9 mouse cellular contexts compared by ENCODE assay signal in genomic region chr2:112449597-112450296, GRCm38 (mm10). TPM values are rescaled to one million over a fixed set of nuclear protein-coding genes. Genes with fewer than 3 reads are reported as not detected.
DNase-seq lines count a peak whose midpoint lies in the region; ATAC-seq and TF ChIP-seq lines count a peak whose summit lies in the region.
"Had no signal": no experiment of that assay in that cellular context is flagged by ENCODE, and none has a peak within 500 bp of the region (broad histone marks: within the 10 kb centered on the region; RNA-seq: fewer than 3 reads in every experiment).

No protein-coding gene starts in this region.

- 30% methylated on average over 4 of the region's 4 CpGs for WGBS in heart, adult 2 months
- WGBS in heart, embryonic 10.5 days, result 30% methylated on average over 4 of the region's 4 CpGs
- 36% methylated on average over 4 of the region's 4 CpGs for WGBS in thymus, adult 2 months
- WGBS in hindbrain, embryonic 13.5 days, result 36% methylated on average over 4 of the region's 4 CpGs

- intact Hi-C loops in heart, adult 2 months (cut with DNase I), result loop anchor here (5.0 kb wide), 1 partner anchor 182 kb away; the partner anchor contains the start of genes Gm21985 and Slc12a6

- H3K79me2 ChIP-seq in heart, adult 2 months (replicated peaks; ENCODE audit: control insufficient read depth, insufficient read depth, low read length), result no peaks in the 10 kb centered on the region

- DNase-seq in heart, adult 2 months, result no peak
- DNase-seq in heart, embryonic 10.5 days (ENCODE audit: low spot score), result no peak
- DNase-seq in thymus, adult 2 months, result peak; percentile 31
- no peak for DNase-seq in thymus, adult 18-20 months
- peak; percentile 20 to 24 for DNase-seq in cerebellum, postnatal 36 days
- DNase-seq in naive thymus-derived CD4-positive, alpha-beta T cell, adult 2 months (ENCODE audit: low read depth), result peak; percentile 54
- no peak for DNase-seq in layer of hippocampus, adult 8-10 months (ENCODE audit: low spot score in 2 of 2)

- no peaks in the 10 kb centered on the region for H3K27me3 ChIP-seq in heart, adult 2 months (ENCODE audit: control insufficient read depth, insufficient read depth, low read length)
- no peaks in the 10 kb centered on the region for H3K27me3 ChIP-seq in heart, embryonic 10.5 days (ENCODE audit: insufficient read depth, poor library complexity, severe bottlenecking)
- no peaks in the 10 kb centered on the region for H3K27me3 ChIP-seq in thymus, adult 2 months (ENCODE audit: control insufficient read depth, insufficient read depth, low read length)
- 0 out of 2 replicates have a peak, but pooled peaks cover 3% of the 10 kb centered on the region for H3K27me3 ChIP-seq in hindbrain, embryonic 13.5 days

- no peaks in the 10 kb centered on the region for H3K36me3 ChIP-seq in heart, adult 2 months (ENCODE audit: control insufficient read depth, insufficient read depth, low read length)
- H3K36me3 ChIP-seq in heart, embryonic 10.5 days, result no peaks in the 10 kb centered on the region
- H3K36me3 ChIP-seq in thymus, adult 2 months (ENCODE audit: control insufficient read depth, insufficient read depth, low read length), result no peaks in the 10 kb centered on the region
- H3K36me3 ChIP-seq in hindbrain, embryonic 13.5 days, result no peaks in the 10 kb centered on the region

- no peaks in the 10 kb centered on the region for H3K9me3 ChIP-seq in heart, embryonic 10.5 days
- H3K9me3 ChIP-seq in hindbrain, embryonic 13.5 days, result no peaks in the 10 kb centered on the region

- ATAC-seq in hindbrain, embryonic 13.5 days (ENCODE audit: low FRiP score), result no peak

- no peak overlapping the region for H3K4me2 ChIP-seq in hindbrain, embryonic 13.5 days

- no peak for TF ChIP-seq POLR2A in heart, adult 2 months (IDR thresholded peaks at IDR 0.05; ENCODE audit: insufficient read depth, low read depth, low read length)
- no peak for TF ChIP-seq POLR2A in thymus, adult 2 months (IDR thresholded peaks at IDR 0.05; ENCODE audit: control insufficient read depth, extremely low read depth, insufficient read depth, low read length, poor library complexity)

- H3K27ac ChIP-seq in heart, adult 2 months, result no peak overlapping the region
- no peak overlapping the region for H3K27ac ChIP-seq in heart, embryonic 10.5 days
- H3K27ac ChIP-seq in thymus, adult 2 months (ENCODE audit: control insufficient read depth, insufficient read depth, low read length), result no peak overlapping the region
- H3K27ac ChIP-seq in hindbrain, embryonic 13.5 days, result no peak overlapping the region

- TF ChIP-seq CTCF in heart, adult 2 months (IDR thresholded peaks at IDR 0.05), result peak; percentile 66
- no peak for TF ChIP-seq CTCF in thymus, adult 2 months (IDR thresholded peaks at IDR 0.05; ENCODE audit: borderline replicate concordance, control insufficient read depth, extremely low read depth, insufficient read depth, low read length, poor library complexity)

- no peak overlapping the region for H3K4me3 ChIP-seq in heart, adult 2 months
- no peak overlapping the region for H3K4me3 ChIP-seq in heart, embryonic 10.5 days
- no peak overlapping the region for H3K4me3 ChIP-seq in thymus, adult 2 months (ENCODE audit: control insufficient read depth, insufficient read depth, low read length)
- H3K4me3 ChIP-seq in hindbrain, embryonic 13.5 days, result no peak overlapping the region
- H3K4me3 ChIP-seq: myocyte had no signal

- no peak for TF ChIP-seq EP300 in heart, adult 2 months (IDR thresholded peaks at IDR 0.05; ENCODE audit: insufficient read depth, low read depth, low read length)

- H3K9ac ChIP-seq in heart, adult 2 months (ENCODE audit: low read depth, low read length), result no peak overlapping the region
- H3K9ac ChIP-seq in hindbrain, embryonic 13.5 days, result no peak overlapping the region

- no peaks in the 10 kb centered on the region; the same call in 1 of the 2 replicates for H3K4me1 ChIP-seq in heart, adult 2 months (ENCODE audit: control insufficient read depth, insufficient read depth, low read length)
- no peaks in the 10 kb centered on the region for H3K4me1 ChIP-seq in heart, embryonic 10.5 days
- H3K4me1 ChIP-seq in thymus, adult 2 months (replicated peaks; ENCODE audit: control insufficient read depth, insufficient read depth, low read length), result no peaks in the 10 kb centered on the region
- peaks cover 2% of the 10 kb centered on the region; the same call in 1 of the 2 replicates for H3K4me1 ChIP-seq in hindbrain, embryonic 13.5 days (replicated peaks)

RNA-seq across cellular contexts. Expression of gene Emc7, which starts 5.0 kb away (rescaled TPM):
- 10 to 100 TPM; 14.3 to 17.7 TPM for total RNA-seq in heart, adult 2 months (2021)
- 6.6 and 11.7 TPM in 2 replicates for polyA plus RNA-seq in heart, adult 2 months (2012; rRNA removed)
- polyA plus RNA-seq in heart, embryonic 10.5 days (2016; fragmentation: Nextera tagmentation; extraction: Ambion mirVana), result 16.1 and 18.5 TPM in 2 replicates
- 4.9 and 6.3 TPM in 2 replicates for polyA plus RNA-seq in thymus, adult 2 months (2012; rRNA removed)
- total RNA-seq in layer of hippocampus, adult 8-10 months (2022), result 10 to 100 TPM; 42.8 to 48.1 (median 46.4) TPM
- 18.4 and 19.2 TPM in 2 replicates for polyA plus RNA-seq in hindbrain, embryonic 13.5 days (2015; fragmentation: Nextera tagmentation; extraction: Ambion mirVana)

RNA-seq across cellular contexts. Expression of gene Chrm5, which starts 30.8 kb away (rescaled TPM):
- total RNA-seq in heart, adult 2 months (2021), result not detected
- not detected in 2 replicates for polyA plus RNA-seq in heart, adult 2 months (2012; rRNA removed)
- not detected in 2 replicates for polyA plus RNA-seq in heart, embryonic 10.5 days (2016; fragmentation: Nextera tagmentation; extraction: Ambion mirVana)
- not detected in 2 replicates for polyA plus RNA-seq in thymus, adult 2 months (2012; rRNA removed)
- total RNA-seq in layer of hippocampus, adult 8-10 months (2022), result 1 to 10 TPM; 5.4 to 9.7 (median 7.4) TPM
- polyA plus RNA-seq in hindbrain, embryonic 13.5 days (2015; fragmentation: Nextera tagmentation; extraction: Ambion mirVana), result 0.48 and 0.68 TPM in 2 replicates
- polyA plus RNA-seq: myocyte had no signal

RNA-seq across cellular contexts. Expression of gene Aven, which starts 43.0 kb away (rescaled TPM):
- total RNA-seq in heart, adult 2 months (2021), result 10 to 100 TPM; 16.9 to 18.4 TPM
- 5.8 and 10.5 TPM in 2 replicates for polyA plus RNA-seq in heart, adult 2 months (2012; rRNA removed)
- 6.5 and 12.5 TPM in 2 replicates for polyA plus RNA-seq in heart, embryonic 10.5 days (2016; fragmentation: Nextera tagmentation; extraction: Ambion mirVana)
- polyA plus RNA-seq in thymus, adult 2 months (2012; rRNA removed), result 5.1 and 5.9 TPM in 2 replicates
- total RNA-seq in layer of hippocampus, adult 8-10 months (2022), result 10 to 100 TPM in 2 of 4 experiments, 1 to 10 TPM in 2; 8.1 to 11.5 (median 10.0) TPM
- 3.1 and 4.4 TPM in 2 replicates for polyA plus RNA-seq in hindbrain, embryonic 13.5 days (2015; fragmentation: Nextera tagmentation; extraction: Ambion mirVana)

Comparison
In these comparisons a context has a peak if more than half of its experiments do, and no peak if none do; other contexts are left out.
1. DNase-seq: peak in thymus, adult 2 months (single experiment), cerebellum, postnatal 36 days (2 of 2) and naive thymus-derived CD4-positive, alpha-beta T cell, adult 2 months (single experiment); none in heart, adult 2 months (0 of 2), heart, embryonic 10.5 days (single experiment), thymus, adult 18-20 months (0 of 2) and layer of hippocampus, adult 8-10 months (0 of 2).